Mouse (Mus musculus) monocyte, adult 5-6 weeks (primary cell): ENCODE measurements around the gene Prap1. TPM values are rescaled to one million over a fixed set of nuclear protein-coding genes. Genes with fewer than 3 reads are reported as not detected.

Experiments used
- ATAC-seq: fragments of 153-309, 156-312 bp; replicated peaks from 2 replicates; pipeline ENCODE4 v1.8.0; 2017; ENCODE audit warnings: mild to moderate bottlenecking; ENCODE audit not compliant: low TSS enrichment, insufficient number of reproducible peaks, severe bottlenecking, poor library complexity, low FRiP score
- total RNA-seq: library from RNA; stranded (forward); fragments of 200-1000, 200-491, 200-594 nt; gene quantifications from 3 replicates; pipeline ENCODE4 v1.2.3, GENCODE M21; 2017

Prap1 gene
- total RNA-seq, result not detected in 3 replicates

DNA sequence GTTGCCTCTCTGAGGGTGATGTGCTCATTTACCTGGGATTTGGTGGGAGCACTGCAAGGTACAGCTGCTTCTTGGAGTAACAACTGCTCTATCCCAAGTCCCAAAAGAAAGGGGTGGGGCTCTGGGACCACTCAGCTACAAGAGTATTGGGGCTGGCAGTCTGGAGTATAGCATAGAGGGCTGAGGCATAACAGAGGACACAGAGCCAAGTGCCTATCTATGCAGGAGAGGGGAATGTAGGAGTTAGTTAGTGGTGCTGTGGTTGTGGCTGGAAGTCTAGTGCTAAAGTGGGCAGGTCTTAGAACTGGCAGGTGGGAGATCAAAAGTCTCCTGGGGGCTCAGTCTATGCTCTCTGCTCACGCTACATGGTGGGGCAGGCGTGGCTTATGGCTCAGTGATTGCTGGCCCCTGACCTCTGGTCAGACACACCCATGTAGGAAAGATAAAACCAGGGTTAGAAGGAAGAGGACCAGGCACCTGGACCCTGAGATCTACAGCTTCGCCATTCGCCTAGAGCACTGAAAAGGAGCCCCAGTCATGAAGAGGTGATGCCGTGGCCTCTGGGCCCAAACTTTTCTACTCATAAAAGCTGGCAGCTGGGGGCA is at the start of gene Prap1:
Gene Prap1 (plus strand): TSS at position 472 of the 605 bp plus-strand sequence.
- no peak for ATAC-seq

DNA sequence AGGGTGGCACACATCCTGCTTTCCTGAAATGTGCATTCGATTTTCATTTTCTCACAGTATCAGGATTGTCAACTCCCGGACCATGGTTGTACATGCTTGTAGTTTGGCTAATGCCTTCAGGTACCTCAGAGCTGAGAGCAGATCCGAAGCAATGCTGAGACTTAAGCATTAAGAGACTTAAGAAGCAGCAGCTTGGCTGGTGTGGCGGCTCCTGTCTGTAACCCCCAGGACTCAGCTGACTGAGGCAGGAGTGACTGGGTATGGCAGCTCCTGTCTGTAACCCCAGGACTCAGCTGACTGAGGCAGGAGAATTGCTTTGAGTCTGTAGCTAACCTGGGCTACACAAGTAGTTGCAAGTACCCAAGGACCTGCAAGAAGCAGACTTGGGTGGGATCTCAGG is 47.6 kb upstream of the Prap1 start:
- no peak for ATAC-seq

DNA sequence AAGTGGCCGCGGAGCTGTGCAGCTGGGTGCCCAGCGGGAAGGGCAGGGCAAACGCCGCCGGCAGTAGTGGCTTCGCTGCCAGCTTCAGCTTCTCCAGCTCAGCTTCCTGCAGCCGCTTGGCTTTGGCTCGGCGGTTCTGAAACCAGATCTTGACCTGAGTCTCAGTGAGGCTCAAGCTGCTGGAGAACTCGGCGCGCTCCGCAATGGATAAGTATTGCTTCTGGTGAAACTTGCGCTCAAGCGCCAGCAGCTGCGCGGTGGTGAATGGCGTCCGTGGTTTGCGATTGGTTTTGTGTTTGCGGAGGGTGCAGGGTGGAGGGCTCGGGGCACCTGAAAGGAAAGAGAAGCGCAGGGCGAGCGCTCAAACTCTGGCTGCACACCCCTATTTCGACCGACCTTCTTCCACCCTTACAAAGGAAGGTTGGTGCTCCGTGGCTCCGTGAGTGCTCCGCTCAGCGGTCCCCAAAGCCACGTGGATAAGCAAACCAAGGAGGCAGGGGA is 45.3 kb upstream of the Prap1 start:
- ATAC-seq, result 0 out of 2 replicates have a peak, but pooled peaks have one; percentile 15

DNA sequence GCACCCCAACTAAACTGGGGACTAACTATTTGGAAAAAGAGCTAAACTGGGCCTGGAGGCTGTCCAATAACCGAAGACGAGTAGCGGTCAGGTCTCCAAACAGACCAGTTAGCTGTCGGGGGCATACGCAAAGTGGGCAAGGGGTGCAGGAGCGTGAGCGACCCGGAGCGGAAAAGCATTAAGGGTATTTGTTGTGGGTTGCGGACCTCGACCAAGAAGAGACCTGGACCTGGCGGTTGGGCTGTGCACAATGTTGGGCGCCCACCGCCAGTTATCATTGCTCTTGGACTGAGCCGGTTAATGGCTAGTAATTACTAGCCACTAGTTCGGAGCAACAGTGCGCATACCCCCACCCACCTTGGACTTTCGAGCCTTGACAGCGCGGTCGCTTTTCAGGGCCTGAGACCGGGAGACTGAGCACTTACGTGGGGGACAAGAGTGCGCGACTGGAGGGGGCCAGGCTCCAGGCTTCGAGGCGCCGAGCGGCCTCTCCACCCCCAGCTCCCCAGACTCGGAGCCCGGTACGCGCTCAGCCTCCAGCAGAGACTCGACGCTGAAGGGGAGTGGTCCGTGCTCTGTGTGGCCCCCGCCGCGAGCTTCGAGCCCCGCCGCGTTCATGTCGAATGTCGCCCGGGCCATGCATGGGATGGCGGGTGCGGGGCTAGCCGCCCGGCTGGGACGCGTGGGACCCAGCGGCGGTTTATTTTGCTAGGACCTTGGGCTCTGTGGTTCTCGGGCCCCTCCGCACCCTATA is 44.7 kb upstream of the Prap1 start, which contains the start of gene Msx3:
Gene Msx3 (minus strand): TSS at position 729 of the 754 bp plus-strand sequence.
- ATAC-seq, result no peak

DNA sequence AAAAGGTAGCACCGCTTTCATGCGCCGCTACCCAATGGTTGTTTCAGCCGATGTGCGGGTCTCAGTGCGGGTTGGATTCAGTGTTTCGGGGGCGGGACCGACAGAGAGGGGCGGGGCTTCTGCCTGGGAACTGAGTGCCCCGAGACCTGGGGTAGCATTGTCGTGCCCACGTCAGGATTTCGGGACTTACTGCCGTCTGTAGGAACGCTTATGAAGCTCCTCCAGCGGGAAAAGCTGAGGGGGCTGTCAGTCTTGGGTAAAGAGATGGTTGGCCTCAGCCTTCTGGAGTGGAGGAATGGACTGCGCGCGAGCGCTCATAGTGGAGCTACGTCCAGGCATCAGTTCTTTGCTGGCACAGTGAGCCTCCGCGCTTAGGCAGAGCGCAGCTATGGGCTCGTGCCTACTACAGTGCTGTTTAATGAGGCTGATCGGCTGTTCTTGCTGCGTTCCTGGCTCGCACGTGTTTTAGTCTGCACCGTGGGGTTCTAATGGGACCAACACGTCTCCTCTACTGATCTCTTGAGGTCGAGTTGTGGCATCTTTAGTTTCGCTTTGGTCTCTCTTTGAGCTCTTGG is 44.0 kb upstream of the Prap1 start:
- no peak for ATAC-seq

DNA sequence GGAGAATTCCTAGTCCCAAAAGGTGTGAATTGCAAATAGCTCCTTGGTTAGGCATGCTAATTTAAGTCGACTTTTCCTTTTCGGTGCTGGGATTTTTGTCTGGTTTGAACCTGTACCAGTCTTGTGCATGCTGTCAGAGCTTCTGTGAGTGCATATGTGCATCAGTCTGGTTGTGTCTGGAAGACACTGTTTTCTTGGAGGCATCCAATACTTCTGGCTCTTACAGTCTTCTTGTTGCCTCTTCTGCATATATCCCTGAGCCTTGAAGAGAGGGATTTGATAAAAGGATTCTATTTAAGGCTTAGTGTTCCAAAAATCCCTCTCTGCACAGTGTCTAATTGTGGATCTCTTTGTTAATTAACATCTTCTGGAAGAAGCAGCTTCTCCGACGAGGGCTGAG is 39.1 kb upstream of the Prap1 start:
- ATAC-seq, result no peak

DNA sequence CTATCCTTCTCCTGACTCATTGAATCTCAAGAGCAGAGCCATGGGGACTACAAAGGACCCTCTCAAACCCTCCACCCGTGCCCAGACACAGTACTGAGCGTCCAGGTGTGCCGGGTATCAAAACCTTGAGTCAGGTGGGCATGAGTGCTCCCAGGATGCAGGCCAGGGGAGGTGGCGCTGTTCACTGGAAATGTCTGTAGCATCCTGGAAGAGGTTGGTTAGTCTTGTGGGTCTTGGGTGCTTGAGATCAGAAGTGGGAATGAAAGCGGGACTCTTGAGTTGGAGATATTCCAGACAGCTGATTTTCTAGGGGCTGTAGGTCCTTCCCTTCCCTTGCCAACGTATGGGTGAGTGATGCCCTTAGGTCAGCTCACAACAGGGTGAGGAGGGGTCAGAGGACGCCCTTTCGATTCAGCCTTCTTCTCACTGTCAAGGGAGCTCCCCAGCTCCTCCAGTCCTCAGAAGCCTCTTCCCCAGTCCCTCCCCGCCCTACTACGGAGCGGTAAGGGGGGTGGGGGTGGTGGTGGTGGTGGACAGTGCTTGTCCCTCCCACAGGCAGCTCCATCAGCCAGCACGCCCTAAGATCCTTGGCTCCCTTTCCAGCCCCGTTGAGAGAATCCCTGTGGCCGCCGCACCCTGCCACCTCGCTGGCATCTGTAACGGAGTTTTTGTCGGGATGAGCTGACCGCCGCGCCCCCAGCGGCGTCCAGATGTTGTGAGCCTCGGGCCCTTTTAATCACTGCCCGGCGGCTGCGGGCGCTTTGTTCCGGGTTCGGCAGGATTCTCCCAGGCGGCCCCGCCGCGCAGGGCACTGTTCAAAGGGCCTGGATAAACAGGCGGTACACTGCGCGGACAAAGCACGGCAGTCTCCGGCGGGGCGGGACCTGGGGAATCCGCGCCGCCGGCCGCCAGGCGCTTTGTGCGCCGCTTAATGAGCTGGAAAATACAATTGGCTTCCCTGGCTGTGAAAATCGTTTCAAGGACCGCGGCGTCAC is 35.5 kb upstream of the Prap1 start:
- no peak for ATAC-seq

DNA sequence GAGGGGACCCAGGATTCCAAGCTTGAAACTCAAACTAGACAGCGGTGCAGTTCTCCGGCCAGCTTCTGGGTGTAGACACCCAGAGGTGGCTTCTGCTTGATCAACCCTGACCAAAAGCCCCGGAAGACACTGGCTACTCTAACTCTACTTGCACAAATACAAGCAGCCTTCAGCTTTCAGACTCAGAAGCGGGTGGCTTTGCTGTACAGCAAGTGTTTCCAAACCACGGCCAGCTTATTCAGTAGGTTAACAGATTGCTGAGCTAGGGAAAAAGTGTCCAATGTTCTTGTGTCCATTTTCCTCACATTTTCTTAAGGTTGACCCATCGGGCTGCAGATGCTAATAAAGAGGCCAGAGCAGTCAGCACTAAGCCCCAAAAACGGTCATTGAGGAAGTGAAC is 34.7 kb upstream of the Prap1 start:
- ATAC-seq, result no peak

DNA sequence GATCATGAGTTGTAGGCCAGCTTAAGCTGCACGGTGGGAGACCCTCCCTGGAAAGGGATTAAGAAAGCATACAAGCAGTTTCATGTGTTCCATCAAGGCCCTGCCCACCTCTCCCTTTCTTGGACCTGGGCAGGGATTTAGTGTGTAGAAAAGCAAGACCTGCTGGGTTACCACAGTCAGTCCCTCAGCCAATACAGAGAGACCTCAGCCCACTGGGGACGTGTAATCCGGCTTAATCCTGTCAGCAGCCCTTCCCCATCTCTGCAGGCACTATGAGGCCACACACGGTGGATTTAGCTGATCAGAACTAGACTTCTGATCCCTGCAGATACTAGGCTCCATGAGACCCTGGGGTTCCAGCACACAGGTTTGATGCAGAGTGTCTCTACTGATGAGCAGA is 33.6 kb upstream of the Prap1 start:
- no peak for ATAC-seq

DNA sequence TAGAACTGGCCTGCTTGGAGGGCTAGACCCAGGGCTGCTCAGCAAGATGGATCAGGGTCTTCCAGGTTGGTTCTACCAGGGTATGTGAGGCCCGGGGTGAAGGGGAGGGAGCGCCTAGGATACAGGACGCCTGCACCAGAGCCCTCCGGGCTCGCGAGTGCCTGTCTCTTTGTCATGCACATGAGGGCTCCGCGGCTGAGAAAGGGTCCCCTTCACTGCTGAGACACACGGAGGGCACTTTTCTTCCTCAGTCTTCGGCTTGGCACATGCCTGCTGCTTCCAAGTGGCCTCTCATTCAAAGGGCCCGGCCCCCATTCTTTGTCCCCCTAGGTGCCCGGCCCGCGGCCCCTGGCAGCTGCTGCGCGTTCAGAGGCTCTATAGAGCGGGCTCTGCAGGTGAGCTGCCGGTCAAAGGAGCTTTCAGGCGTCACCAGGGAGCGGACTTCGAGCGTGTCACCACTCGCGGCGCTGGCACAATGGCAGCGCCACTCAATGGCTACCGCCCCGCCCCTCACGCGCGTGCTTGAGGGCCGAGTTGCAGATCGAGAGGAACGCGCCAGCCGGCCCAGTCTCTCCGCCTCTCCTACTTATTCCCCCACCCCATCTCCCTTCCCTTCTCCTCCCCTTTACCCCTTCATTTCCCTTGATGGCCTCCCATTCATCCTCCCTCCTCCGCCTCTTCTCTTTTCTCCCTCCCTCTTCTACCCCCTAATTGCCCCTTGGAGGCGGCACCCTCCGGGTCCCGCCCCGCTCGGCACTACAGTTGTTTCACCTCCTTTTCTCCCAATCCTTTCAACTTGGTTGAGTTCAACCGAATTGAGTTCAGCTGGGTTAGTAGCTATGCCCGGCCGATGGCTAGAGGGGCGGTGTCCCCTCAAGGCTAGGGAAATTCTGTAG is 32.0 kb upstream of the Prap1 start:
- no peak for ATAC-seq

DNA sequence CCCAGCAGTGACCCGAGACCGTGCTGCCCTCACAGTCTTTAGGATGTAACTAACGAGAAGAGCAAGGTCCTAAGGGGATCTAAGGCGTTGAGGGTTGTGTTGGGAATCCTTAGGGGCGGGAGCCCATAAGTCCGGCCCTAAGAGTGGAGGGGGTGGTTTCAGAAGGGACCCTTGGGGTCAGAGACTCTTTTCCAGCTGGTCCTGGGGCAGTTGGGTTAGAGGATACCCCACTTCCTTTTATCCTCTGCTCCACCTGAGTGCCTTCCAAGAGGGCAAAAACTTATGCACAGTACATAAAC is 31.4 kb upstream of the Prap1 start:
- no peak for ATAC-seq

DNA sequence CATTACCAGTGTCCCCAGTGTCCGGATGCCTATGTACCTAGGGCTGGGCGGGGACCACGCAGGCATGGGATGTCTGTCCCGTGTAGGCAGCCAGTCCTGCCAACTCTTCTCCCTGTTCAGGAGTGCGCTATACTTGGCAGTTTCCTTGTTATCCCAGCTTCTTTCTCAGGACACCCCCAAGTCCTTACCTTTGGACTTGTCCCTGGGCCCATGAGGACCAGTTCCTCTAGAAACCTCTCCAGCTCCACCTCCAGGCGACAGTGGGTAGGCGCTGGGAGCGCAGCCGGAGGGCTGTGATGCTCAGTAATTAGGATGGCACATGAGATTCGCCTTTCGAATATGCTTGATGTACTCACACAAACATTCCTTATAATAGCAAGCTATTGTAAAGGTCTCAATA is 30.9 kb upstream of the Prap1 start:
- no peak for ATAC-seq

DNA sequence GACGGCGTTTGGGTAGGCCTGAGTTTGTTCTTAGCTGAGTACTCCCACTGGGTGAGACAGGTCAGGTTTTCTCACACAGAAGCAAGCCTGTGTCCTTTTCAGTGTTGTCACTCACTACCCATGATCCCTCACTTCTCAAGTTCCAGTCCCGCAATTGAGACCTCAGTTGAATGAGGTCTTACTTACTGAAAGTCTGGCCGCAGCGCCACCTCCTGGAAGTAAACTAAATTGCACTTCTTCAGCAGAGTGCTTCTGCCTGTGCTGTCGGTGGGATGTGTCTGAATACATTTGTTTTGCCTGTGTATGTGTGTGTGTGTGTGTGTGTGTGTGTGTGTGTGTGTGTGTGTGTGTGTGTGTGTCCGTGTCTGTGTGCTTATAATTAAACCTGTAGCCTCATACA is 30.1 kb upstream of the Prap1 start:
- ATAC-seq, result peak; percentile 52; the same call in 1 of the 2 replicates

DNA sequence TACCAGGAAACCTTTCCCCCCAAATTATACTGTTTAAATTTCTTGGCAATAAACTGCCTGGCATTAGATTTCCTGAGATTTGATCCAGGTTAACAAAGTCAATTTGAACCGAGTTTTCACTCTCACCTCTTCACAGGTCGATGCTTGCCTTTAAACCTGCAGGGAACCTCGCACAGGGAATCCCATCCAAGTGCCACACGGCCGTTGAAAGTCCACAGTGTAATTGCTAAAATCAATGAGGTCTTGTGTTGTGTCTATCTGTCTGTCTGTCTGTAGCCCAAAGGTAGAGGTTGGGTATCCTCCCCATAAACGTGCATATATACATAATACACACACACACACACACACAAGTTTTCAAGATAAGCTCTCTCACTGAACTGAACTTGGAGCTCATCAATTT is 25.8 kb upstream of the Prap1 start:
- no peak for ATAC-seq

DNA sequence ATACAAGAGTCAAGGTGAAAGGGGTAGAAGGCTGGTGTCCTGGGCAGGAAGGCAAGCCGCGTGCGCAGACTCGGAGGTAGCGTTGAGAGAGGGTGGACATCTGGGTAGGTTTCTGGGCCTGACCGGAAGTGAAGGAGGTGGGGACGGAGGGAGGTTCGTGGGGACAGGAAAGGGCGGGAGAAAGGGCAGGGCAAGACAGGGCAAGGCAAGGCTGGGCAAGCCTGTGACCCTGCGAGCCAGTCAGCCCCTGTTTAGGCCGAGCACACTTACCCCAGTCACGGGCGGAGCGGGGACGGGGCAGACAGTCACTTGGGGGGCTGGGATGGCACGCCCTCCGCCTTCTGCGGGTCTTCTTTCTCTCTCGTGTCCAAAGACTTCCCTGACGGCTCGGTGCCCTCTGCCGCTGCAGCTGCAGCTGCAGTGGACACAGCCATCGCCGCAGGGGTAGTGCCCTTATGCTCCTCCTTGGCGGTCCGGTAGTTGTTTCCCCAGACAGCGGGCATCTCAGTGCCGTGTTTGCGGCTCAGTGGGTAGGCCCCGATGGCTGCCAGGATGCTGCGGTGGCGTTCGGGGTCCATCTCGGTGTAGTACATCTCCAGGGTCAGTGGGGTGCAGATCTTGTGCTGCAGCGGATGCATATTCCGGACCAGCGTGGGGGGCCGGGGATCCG is 23.0 kb upstream of the Prap1 start:
- ATAC-seq, result peak; percentile 57

DNA sequence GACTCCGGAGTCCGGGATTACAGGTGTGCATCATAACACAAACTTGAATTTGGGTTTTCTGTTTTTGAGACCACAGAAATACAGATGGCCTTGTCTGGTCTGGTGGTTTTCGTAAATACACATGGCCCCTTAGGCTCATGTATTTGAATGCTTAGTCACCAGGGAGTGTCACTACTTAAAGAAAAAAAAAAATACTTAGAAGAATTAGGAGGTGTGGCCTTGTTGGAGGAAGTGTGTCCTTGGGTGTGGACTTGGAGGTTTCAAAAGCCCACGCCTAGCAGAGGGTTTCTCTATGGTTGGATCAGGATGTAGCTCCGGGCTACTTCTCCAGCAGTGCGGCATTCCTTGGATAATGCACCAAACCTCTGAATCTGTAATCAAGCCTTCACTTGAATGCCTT is 15.5 kb upstream of the Prap1 start:
- ATAC-seq, result peak; percentile 51

DNA sequence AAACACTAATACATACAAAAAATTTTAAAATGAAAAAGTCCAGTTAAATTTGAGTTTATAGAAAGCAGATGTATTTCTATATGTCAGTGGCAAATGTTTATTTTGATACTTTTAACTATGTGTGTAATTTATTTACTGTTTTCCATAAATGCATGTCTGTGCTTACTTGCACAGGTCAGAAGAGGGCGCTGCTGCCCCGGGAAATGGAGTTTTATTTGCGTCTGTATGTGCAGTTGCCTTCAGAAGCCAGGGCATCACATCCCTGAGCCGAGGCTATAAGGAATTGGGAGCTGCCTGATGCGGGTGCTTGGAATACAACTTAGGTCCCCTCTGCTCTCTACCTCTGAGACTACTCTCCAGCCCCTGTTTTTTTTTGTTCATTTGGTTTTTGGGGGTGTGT is 14.5 kb upstream of the Prap1 start:
- ATAC-seq, result 0 out of 2 replicates have a peak, but pooled peaks have one; percentile 41
